Mouse (Mus musculus) midbrain, embryonic 16.5 days (tissue): Measurements from ENCODE around the gene Hoxd12. TPM values are rescaled to one million over a fixed set of nuclear protein-coding genes. Genes with fewer than 3 reads are reported as not detected.

Experiments used
- microRNA counts: library from miRNA; unstranded; fragments of <30 nt; microRNA quantifications from one replicate; lab custom pipeline; 2016
- microRNA-seq: library from miRNA; unstranded; fragments of <30 nt; microRNA quantifications from one replicate; pipeline ENCODE4, GENCODE M21; 2017
- polyA plus RNA-seq: library from polyadenylated mRNA; unstranded; fragments of >200 nt; fragmentation: Nextera tagmentation; extraction: Ambion mirVana; gene quantifications from 2 replicates; pipeline ENCODE4 v1.2.1, GENCODE M21; 2015

Gene Hoxd12
- polyA plus RNA-seq, 1 experiment from 2014 or later = not detected

MicroRNAs within 50 kb of the gene (microRNA counts, 519-probe panel; counts per million panel counts)
- 870 counts per million, percentile 21 among the panel's probes with 10 or more counts for microRNA mmu-miR-10b (lab: Ali Mortazavi, UCI)

Small RNAs within 50 kb of the gene (microRNA-seq; reads per million reads assigned to microRNA genes)
- not detected for gene Gm44463
- 451 reads per million, percentile 71 among the genes with 10 or more reads in this experiment for gene Mir10b

Other genes with a start within 250 kb of the Hoxd12 start
- 52.0 and 55.2 TPM in 2 replicates for gene Lnpk, start 95.6 kb upstream of the Hoxd12 start, polyA plus RNA-seq
- 0.21 and 0.42 TPM in 2 replicates for gene Evx2, start 15.5 kb upstream of the Hoxd12 start, polyA plus RNA-seq
- gene Hoxd13, start 6.7 kb upstream of the Hoxd12 start, polyA plus RNA-seq = not detected in 2 replicates
- not detected in 2 replicates for gene Hoxd11, start 4.5 kb downstream of the Hoxd12 start, polyA plus RNA-seq
- gene Hoxd10, start 16.9 kb downstream of the Hoxd12 start, polyA plus RNA-seq = not detected in 2 replicates
- not detected in 2 replicates for gene Hoxd9, start 22.7 kb downstream of the Hoxd12 start, polyA plus RNA-seq
- gene Hoxd8, start 29.6 kb downstream of the Hoxd12 start, polyA plus RNA-seq = not detected in 2 replicates
- 0.17 TPM in 1 of 2 replicates, not detected in the other for gene Hoxd3, start 36.9 kb downstream of the Hoxd12 start, polyA plus RNA-seq
- gene Hoxd4, start 36.9 kb downstream of the Hoxd12 start, polyA plus RNA-seq = not detected in 2 replicates
- gene Gm28230, start 51.7 kb downstream of the Hoxd12 start, polyA plus RNA-seq = not detected in 2 replicates
- 0.11 TPM in 1 of 2 replicates, not detected in the other for gene Hoxd1, start 88.0 kb downstream of the Hoxd12 start, polyA plus RNA-seq
- gene Mtx2, start 150.8 kb downstream of the Hoxd12 start, polyA plus RNA-seq = 155 and 158 TPM in 2 replicates